Mouse (Mus musculus): ENCODE measurements around the gene Elfn2. TPM values are rescaled to one million over a fixed set of nuclear protein-coding genes. Genes with fewer than 3 reads are reported as not detected.
A peak's percentile ranks its signal among the peaks of the same experiment; 100 is the strongest.

Elfn2 gene
- 1.7 and 1.8 TPM in 2 replicates for polyA plus RNA-seq (2015; fragmentation: Nextera tagmentation; extraction: Ambion mirVana)

- peak within 1 kb of the TSS; percentile 95 for H3K4me2 ChIP-seq
- peaks cover 71% of the 10 kb centered on the region for H3K27me3 ChIP-seq
- 2% methylated on average over 82 of the region's 89 CpGs for WGBS
- peak within 1 kb of the TSS; percentile 61 for H3K4me3 ChIP-seq
- ATAC-seq = peak; percentile 56
- H3K4me1 ChIP-seq = peaks cover 41% of the 10 kb centered on the region
- H3K9ac ChIP-seq = peak within 1 kb of the TSS; percentile 76
- no peak within 1 kb of the TSS for H3K27ac ChIP-seq
- H3K36me3 ChIP-seq (ENCODE audit: poor library complexity, severe bottlenecking) = no peaks in the 10 kb centered on the region
- no peaks in the 10 kb centered on the region for H3K9me3 ChIP-seq (replicated peaks)
These were observed at the start of gene Elfn2 for GRCm38 (mm10) chr15:78718290-78719250. Gene Elfn2, minus strand, starts transcription at chr15:78718771.

GRCm38 (mm10) chr15:78763704-78764103, 45.1 kb upstream of the Elfn2 start:
- Histone ChIP-seq H3K4me2 (0 out of 2 replicates have a peak overlapping the region, but pooled peaks have one; percentile 12), H3K27ac (peak overlapping the region; percentile 88), H3K36me3 (ENCODE audit: poor library complexity, severe bottlenecking) (peaks cover 77% of the 10 kb centered on the region), H3K9me3 (replicated peaks) (no peaks in the 10 kb centered on the region), H3K9ac (no peak overlapping the region), H3K4me1 (peaks cover 42% of the 10 kb centered on the region), H3K4me3 (no peak overlapping the region), H3K27me3 (no peaks in the 10 kb centered on the region)
- ATAC-seq = no peak; the same call in 1 of the 2 replicates
- 69% methylated on average over 5 of the region's 5 CpGs for WGBS

- H3K4me3 ChIP-seq = no peak overlapping the region
- 11% methylated on average over 9 of the region's 10 CpGs for WGBS
- no peaks in the 10 kb centered on the region for H3K27me3 ChIP-seq
- H3K27ac ChIP-seq = peak overlapping the region; percentile 88
- H3K9me3 ChIP-seq (replicated peaks) = no peaks in the 10 kb centered on the region
- no peak overlapping the region for H3K9ac ChIP-seq
- H3K4me2 ChIP-seq = peak overlapping the region; percentile 12; the same call in 1 of the 2 replicates
- H3K36me3 ChIP-seq (ENCODE audit: poor library complexity, severe bottlenecking) = peaks cover 78% of the 10 kb centered on the region
- H3K4me1 ChIP-seq = peaks cover 37% of the 10 kb centered on the region
- ATAC-seq = peak; percentile 71; the same call in 1 of the 2 replicates
These were observed 44.6 kb upstream of the Elfn2 start for GRCm38 (mm10) chr15:78763210-78763609.

GRCm38 (mm10) chr15:78761112-78761511, 42.5 kb upstream of the Elfn2 start:
- Histone ChIP-seq H3K27me3 (no peaks in the 10 kb centered on the region), H3K27ac (0 out of 2 replicates have a peak overlapping the region, but pooled peaks have one; percentile 10), H3K4me2 (no peak overlapping the region), H3K9me3 (replicated peaks) (no peaks in the 10 kb centered on the region), H3K4me1 (peaks cover 21% of the 10 kb centered on the region), H3K9ac (no peak overlapping the region), H3K4me3 (no peak overlapping the region), H3K36me3 (ENCODE audit: poor library complexity, severe bottlenecking) (peaks cover 80% of the 10 kb centered on the region)
- ATAC-seq = no peak
- 81% methylated on average over 13 of the region's 13 CpGs for WGBS

GRCm38 (mm10) chr15:78758132-78758531, 39.6 kb upstream of the Elfn2 start:
- Histone ChIP-seq H3K9me3 (replicated peaks) (no peaks in the 10 kb centered on the region), H3K4me3 (no peak overlapping the region), H3K4me2 (no peak overlapping the region), H3K4me1 (peaks cover 22% of the 10 kb centered on the region), H3K27me3 (no peaks in the 10 kb centered on the region), H3K36me3 (ENCODE audit: poor library complexity, severe bottlenecking) (peaks cover 71% of the 10 kb centered on the region), H3K27ac (no peak overlapping the region), H3K9ac (no peak overlapping the region)
- ATAC-seq = no peak
- 92% methylated on average over 6 of the region's 6 CpGs for WGBS

GRCm38 (mm10) chr15:78755966-78756725, 37.6 kb upstream of the Elfn2 start:
- WGBS = 84% methylated on average over 12 of the region's 12 CpGs

GRCm38 (mm10) chr15:78755226-78755625, 36.7 kb upstream of the Elfn2 start:
- no peak overlapping the region; the same call in 1 of the 2 replicates for H3K9ac ChIP-seq
- peaks cover 48% of the 10 kb centered on the region for H3K36me3 ChIP-seq (ENCODE audit: poor library complexity, severe bottlenecking)
- ATAC-seq = no peak
- no peak overlapping the region for H3K4me3 ChIP-seq
- no peaks in the 10 kb centered on the region for H3K9me3 ChIP-seq (replicated peaks)
- H3K4me1 ChIP-seq = peaks cover 36% of the 10 kb centered on the region
- H3K27me3 ChIP-seq = no peaks in the 10 kb centered on the region
- 77% methylated on average over 3 of the region's 3 CpGs for WGBS
- no peak overlapping the region for H3K4me2 ChIP-seq
- H3K27ac ChIP-seq = peak overlapping the region; percentile 71

More at GRCm38 (mm10) chr15:78755966-78756725, 37.6 kb upstream of the Elfn2 start:
- H3K9ac ChIP-seq = no peak overlapping the region
- H3K4me2 ChIP-seq = no peak overlapping the region
- peak overlapping the region; percentile 71; the same call in 1 of the 2 replicates for H3K27ac ChIP-seq
- H3K9me3 ChIP-seq (replicated peaks) = no peaks in the 10 kb centered on the region
- H3K36me3 ChIP-seq (ENCODE audit: poor library complexity, severe bottlenecking) = peaks cover 57% of the 10 kb centered on the region
- no peaks in the 10 kb centered on the region for H3K27me3 ChIP-seq
- H3K4me3 ChIP-seq = no peak overlapping the region
- ATAC-seq = no peak
- H3K4me1 ChIP-seq = peaks cover 27% of the 10 kb centered on the region

- no peak overlapping the region for H3K4me3 ChIP-seq
- H3K4me1 ChIP-seq = peaks cover 39% of the 10 kb centered on the region
- H3K27ac ChIP-seq = peak overlapping the region; percentile 71
- no peak for ATAC-seq
- H3K9me3 ChIP-seq (replicated peaks) = no peaks in the 10 kb centered on the region
- H3K27me3 ChIP-seq = no peaks in the 10 kb centered on the region
- no peak overlapping the region for H3K4me2 ChIP-seq
- no peak overlapping the region for H3K9ac ChIP-seq
- 79% methylated on average over 5 of the region's 5 CpGs for WGBS
- peaks cover 37% of the 10 kb centered on the region for H3K36me3 ChIP-seq (ENCODE audit: poor library complexity, severe bottlenecking)
These were observed 35.6 kb upstream of the Elfn2 start for GRCm38 (mm10) chr15:78754144-78754543.

- H3K4me3 ChIP-seq = no peak overlapping the region
- H3K9ac ChIP-seq = no peak overlapping the region
- peaks cover 39% of the 10 kb centered on the region for H3K4me1 ChIP-seq
- no peak overlapping the region for H3K4me2 ChIP-seq
- no peak for ATAC-seq
- H3K27ac ChIP-seq = no peak overlapping the region
- H3K9me3 ChIP-seq (replicated peaks) = no peaks in the 10 kb centered on the region
- no peaks in the 10 kb centered on the region for H3K27me3 ChIP-seq
- H3K36me3 ChIP-seq (ENCODE audit: poor library complexity, severe bottlenecking) = peaks cover 30% of the 10 kb centered on the region
These were observed 34.4 kb upstream of the Elfn2 start for GRCm38 (mm10) chr15:78752991-78753390.

- peak; percentile 68 for ATAC-seq
- WGBS = 44% methylated on average over 6 of the region's 6 CpGs
These were observed 32.2 kb upstream of the Elfn2 start for GRCm38 (mm10) chr15:78750608-78751350.

GRCm38 (mm10) chr15:78749855-78750254, 31.3 kb upstream of the Elfn2 start:
- Histone ChIP-seq H3K9me3 (replicated peaks) (no peaks in the 10 kb centered on the region), H3K4me3 (no peak overlapping the region), H3K36me3 (ENCODE audit: poor library complexity, severe bottlenecking) (peaks cover 5% of the 10 kb centered on the region; the same call in 1 of the 2 replicates), H3K27ac (peak overlapping the region; percentile 71; the same call in 1 of the 2 replicates), H3K4me2 (no peak overlapping the region), H3K4me1 (peaks cover 33% of the 10 kb centered on the region), H3K27me3 (no peaks in the 10 kb centered on the region), H3K9ac (no peak overlapping the region)
- WGBS = 59% methylated on average over 5 of the region's 5 CpGs
- peak; percentile 31; the same call in 1 of the 2 replicates for ATAC-seq

More at GRCm38 (mm10) chr15:78750608-78751350, 32.2 kb upstream of the Elfn2 start:
- no peaks in the 10 kb centered on the region for H3K27me3 ChIP-seq
- peaks cover 8% of the 10 kb centered on the region for H3K36me3 ChIP-seq (ENCODE audit: poor library complexity, severe bottlenecking)
- H3K4me2 ChIP-seq = no peak overlapping the region
- H3K27ac ChIP-seq = peak overlapping the region; percentile 71
- no peak overlapping the region for H3K9ac ChIP-seq
- H3K4me1 ChIP-seq = peaks cover 39% of the 10 kb centered on the region
- no peaks in the 10 kb centered on the region for H3K9me3 ChIP-seq (replicated peaks)
- H3K4me3 ChIP-seq = no peak overlapping the region

Measured in forebrain, embryonic 13.5 days (tissue).